Mouse (Mus musculus) megakaryocyte, adult 5-6 weeks (primary cell): Measurements from ENCODE around the gene Efnb3. TPM values are rescaled to one million over a fixed set of nuclear protein-coding genes. Genes with fewer than 3 reads are reported as not detected.
"Not testable (repeated sequence)": the region's sequence is repeated elsewhere in the genome, so short reads cannot be mapped to it uniquely, and the experiment has no call there.

Source experiments
- ATAC-seq: 2 replicates; pipeline ENCODE4 v1.8.0; 2016; ENCODE audit warnings: mild to moderate bottlenecking, inconsistent platforms; ENCODE audit not compliant: poor library complexity, severe bottlenecking
- total RNA-seq, 2 experiments: library from RNA; stranded (forward) in 1 of 2; stranded (reverse) in 1 of 2; fragments of 153-499, 151-499 nt in 1 of 2; fragments of 221-1000, 200-1000 nt in 1 of 2; gene quantifications; 2 replicates each; pipeline versions ENCODE4 v1.2.3 to v1.2.4; 2015 to 2017

Gene Efnb3
- total RNA-seq, 2 experiments from 2014 or later, result 0.11 TPM; not detected in 1

DNA sequence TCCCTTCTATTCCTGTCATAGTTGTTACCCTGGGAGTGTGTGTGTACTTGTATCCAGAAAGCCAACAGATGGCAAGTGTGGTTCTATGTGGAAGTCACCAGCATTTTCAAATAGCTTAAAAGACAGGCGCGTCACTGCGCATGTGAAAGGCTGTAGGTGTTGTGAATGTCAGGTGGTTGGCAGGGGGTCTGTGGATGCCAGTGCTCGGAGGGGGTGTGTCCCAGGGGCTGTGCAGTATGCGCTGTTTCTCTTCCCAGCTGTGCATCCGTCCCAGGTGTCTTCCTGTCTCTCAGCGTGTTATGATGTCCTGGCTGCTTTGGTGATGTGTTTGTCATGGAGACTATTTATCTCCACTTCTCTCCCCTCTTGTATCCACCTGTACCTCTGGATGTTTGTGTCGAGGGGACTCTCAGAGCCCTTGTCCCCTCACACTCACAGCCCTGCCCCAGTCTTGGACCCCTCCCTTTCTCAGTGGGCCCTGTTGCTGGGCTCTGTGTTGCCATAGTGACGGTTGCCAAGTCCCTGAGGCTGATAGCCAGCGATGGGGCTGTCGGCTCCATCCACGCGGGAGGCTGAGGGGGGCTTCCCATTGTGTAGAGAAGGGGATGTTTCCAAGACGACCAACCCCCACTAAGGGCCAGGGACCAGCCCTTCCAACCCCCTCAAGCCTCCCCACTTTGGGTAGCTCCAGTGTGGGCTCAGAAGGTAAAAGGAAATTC lies 7.2 kb downstream of the Efnb3 start:
- no peak for ATAC-seq

GRCm38 (mm10) chr11:69551310-69551709 lies 8.7 kb downstream of the Efnb3 start:
- ATAC-seq, result no peak

DNA sequence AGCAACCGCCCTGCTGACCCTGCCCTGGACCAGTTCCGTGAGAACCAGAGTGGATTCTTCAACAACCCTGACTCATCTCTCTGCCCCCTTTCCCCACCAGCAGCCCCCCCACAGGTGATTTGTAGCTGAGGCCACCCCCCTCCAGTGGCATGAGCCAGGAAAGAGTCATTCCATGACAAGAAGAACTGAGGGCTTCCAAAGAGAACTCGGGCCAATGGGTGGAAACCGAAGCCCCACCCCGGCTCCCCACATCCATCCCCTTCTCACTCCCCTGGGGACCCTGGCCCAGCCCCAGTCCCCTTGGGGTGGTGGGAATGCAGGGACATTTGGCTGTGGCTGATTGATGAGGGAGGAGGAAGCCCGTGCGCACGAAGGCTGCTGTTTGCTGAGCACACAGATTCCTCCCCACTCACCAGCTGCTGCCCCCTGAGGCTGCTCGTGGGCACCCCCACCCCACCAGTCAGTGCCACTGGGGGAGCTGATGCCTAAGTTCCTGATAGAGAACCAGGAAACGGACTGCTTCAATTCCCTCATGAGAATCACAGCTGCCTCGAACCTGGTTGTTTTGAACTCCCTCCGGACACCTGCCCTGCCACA lies 10.8 kb downstream of the Efnb3 start, which contains the start of gene Dnah2:
TSS of gene Dnah2 (minus strand) at position 51 of the 597 bp plus-strand sequence.
- ATAC-seq, result no peak

GRCm38 (mm10) chr11:69547071-69547470 lies 12.9 kb downstream of the Efnb3 start:
- no peak for ATAC-seq

DNA sequence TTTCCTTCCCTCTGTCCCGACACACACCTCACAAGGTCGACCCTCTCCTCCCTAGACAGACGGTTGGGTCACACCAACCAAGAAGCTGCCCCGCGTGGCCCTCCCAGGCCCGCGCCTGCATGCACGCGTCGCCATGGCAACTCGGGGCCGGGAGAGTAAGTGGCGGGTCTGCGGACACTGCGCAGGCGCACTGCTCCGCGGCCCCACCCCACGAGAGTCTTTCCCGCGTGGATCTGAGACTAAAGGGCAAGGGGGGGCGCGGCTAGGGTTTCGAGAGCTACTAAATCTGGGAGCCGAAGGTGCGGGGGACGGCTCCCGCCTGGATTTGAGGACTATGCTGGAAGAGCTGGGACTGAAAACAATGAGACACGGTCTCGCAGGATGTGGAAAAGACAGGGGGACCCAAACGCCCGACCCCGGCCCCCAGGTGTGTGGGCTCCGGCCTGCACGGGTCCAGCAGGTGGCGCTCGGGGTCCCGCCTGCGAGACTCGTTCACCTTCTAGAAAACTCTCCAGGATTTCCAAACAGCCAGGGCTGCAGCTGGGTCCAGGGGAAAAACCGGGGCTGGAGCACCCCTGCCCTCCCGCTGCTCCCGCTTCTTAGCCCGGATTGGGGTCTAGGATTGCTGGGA lies 13.5 kb downstream of the Efnb3 start:
- peak; percentile 49 for ATAC-seq

DNA sequence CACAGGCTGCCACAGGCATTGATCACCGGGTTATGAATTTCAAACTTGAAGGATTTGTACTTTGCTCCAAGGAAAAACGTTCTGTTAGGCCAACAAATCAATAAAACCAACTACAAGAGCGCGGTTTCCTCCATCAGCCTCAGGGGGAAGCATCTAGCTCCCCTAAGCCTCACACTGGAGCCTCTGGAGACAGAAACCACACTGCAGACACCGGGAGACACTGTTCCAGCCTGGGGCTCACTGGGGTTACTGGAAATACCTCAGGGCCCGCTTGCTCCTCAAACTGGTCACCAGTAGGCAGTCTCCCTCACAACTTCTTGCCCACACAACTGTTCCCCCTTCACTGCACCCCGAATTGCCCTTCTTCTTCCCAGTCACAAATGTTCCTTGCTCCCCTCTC lies 14.0 kb downstream of the Efnb3 start:
- no peak for ATAC-seq

GRCm38 (mm10) chr11:69543598-69543997 lies 16.4 kb downstream of the Efnb3 start:
- ATAC-seq, result no peak

DNA sequence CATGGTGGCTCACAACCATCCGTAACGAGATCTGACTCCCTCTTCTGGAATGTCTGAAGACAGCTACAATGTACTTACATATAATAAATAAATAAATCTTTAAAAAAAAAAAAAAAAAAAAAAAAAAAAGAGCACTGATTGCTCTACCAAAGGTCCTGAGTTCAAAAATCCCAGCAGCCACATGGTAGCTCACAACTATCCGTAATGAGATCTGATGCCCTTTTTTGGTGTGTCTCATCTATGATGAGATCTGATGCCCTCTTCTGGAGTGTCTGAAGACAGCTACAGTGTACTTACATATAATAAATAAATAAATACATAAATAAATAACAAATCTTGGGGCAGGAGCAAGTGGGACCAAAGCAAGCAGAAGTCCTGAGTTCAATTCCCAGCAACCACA lies 18.3 kb downstream of the Efnb3 start:
- ATAC-seq, result not testable (repeated sequence)

GRCm38 (mm10) chr11:69540700-69541099 lies 19.3 kb downstream of the Efnb3 start:
- no peak for ATAC-seq

DNA sequence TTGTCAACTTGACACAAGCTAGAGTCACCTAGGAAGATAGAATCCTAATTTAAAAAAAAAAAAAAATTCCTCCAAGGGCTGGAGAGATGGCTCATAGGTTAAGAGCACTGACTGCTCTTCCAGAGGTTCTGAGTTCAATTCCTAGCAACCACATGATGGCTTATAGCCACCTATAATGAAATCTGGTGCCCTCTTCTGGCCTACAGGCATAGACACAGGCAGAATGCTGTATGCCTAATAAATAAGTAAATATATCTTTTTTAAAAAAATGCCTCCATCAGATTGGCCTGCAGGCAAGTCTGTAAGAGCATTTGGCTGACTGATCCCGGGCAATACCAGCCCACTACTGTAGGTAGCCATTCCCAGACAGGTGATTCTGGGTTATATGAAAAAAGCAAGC lies 25.0 kb downstream of the Efnb3 start:
- no peak for ATAC-seq

DNA sequence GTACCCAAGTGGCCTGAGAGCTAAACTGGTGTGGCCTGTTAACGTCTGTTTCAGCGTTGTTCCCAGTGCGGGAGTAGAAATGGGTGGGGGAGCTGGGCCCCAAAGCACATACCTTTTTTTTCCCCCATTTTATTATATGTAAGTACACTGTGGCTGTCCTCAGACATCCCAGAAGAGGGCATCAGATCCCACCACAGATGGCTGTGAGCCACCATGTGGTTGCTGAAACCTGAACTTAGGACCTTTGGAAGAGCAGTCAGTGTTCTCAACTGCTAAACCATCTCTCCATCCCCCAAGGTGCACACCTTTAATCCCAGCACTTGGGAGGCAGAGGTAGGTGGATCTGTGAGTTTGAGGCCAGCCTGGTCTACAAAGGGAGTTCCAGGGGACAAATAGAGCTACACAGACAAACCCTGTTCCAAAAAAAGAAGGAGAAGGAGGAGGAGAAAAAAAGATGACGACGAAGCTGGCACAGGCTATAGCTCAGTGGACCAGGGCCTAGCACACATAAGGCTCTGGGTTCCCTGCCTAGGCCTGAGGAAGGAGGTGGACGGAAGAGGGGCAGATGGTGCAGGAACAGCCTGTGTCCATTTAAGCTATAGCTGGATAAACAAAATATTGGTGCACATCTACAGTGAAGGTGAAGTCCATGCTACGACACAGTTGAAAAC lies 27.4 kb downstream of the Efnb3 start:
- no peak for ATAC-seq

DNA sequence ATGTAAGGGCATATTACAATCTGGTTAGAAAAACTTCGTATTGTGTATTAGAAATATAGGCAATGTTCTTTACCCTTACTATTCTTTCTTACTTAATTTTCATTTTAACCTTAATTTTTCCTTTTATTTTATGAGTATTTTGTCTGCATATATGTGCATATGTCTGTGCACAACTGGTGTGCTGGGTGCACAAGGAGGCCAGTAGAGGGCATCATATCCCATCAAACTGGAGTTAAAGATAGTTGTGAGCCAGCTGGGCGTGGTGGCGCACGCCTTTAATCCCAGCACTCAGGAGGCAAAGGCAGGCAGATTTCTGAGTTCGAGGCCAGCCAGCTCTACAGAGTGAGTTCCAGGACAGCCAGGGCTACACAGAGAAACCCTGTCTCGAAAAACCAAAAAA lies 29.2 kb downstream of the Efnb3 start:
- ATAC-seq, result not testable (repeated sequence)

DNA sequence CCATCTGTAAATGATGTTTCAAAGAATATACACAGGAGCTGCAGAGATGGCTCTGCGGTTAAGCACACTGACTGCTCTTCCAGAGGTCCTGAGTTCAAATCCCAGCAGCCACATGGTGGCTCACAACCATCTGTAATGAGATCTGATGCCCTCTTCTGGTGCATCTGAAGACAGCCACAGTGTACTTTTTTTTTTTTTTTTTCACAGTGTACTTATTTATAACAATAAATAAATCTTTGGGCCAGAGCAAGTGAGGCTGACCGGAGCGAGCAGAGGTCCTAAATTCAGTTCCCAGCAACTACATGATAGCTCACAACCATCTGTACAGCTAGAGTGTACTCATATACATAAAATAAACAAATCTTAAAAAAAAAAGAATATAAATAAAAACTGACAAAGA lies 29.7 kb downstream of the Efnb3 start:
- ATAC-seq, result not testable (repeated sequence)

DNA sequence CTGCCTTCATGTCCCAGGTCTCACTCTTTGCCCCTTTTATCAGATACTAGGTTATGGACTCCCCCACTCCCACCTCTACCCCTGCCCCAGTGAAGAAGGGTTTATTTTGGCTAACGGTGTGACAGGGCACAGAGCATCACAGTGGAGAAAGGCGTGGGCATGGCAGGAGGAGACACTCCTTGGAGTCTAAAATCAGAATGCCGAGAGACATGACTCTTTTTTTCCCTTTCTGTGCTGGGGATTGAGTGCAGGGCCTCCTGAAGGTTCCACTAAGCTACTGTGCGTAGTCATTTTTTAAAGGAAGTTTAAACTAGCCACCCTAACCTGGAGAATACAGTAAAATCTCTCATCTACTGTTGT lies 32.0 kb downstream of the Efnb3 start:
- no peak for ATAC-seq

DNA sequence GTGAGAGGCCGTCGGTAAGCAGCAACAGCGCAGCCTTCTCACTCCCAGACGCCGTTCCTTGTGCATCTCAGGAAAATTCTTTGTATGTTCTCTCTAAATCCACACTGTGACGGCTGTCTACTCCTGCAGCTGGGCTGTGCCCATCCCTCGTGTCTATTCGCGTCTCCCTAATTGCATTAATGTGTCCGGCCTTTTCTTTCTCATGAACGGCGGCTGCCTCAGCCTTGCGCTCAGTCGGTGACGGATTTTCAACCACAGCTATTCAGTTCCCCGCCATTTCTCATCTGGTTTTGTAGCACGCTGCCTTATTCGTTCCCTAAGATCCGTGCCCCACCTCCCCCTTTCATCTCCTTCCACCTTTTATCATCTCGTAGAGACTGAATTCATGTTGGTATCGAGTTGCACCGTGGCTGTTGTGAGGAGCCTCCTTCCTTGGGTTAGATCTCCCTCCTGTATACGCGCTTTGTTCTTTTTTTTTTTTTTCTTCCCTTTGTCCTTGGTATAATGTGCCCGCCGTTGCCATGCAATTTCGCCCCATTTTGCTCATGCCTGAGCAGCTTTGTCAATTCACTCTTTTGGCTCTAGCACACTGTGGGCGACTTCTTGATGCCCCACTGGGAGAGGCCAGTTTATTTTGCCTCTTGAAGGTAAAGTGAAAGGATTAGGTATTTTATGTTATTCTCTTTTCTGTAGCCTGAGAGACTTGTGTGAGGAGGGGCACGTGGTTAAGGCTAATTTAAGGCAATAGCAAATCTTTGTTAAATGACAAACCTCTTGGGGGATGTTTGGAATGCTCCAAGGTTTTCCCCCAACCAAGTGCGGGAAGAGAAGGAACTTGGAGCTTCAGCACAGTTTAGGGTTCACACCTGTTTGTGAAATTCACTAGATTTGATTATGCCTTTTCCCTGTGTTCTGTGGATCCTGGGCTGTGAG lies 32.6 kb downstream of the Efnb3 start:
- no peak for ATAC-seq

DNA sequence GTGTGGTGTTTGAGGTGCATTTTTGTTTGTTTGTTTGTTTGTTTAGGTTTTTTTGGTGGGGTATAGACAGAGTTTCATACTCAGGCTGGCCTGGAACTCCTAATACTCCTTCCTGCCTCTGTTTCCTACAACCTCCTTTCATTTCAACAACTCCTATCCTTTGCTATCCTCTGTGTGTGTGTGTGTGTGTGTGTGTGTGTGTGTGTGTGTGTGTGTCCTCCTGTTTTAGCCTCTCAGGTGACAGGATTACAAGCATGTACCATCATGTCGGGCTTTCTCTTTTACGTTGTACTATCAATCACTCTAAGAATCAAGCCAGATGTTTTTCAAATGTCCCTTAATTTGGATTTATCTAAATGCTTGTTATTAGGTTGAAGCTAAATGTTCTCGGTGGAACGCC lies 33.4 kb downstream of the Efnb3 start:
- ATAC-seq, result no peak

GRCm38 (mm10) chr11:69525661-69526060 lies 34.3 kb downstream of the Efnb3 start:
- no peak for ATAC-seq

DNA sequence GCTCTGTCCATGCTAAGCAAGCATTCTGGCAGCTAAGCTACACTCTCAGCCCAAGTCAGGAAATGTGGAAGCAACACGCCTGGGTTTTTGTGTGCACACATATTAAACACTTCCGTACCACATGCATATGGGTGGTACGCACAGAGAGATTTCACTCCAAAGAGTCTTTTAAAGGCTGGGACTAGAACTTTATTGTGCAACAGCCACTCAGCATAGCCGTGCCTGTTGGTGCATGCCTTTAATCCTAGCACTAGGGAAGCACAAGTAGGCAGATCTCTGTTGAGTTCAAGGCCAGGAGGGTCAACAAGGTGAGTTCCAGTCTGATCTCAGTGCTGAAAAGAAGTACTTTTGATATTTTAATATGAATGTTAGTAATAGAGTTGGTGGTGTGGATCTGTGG lies 36.4 kb downstream of the Efnb3 start:
- no peak for ATAC-seq

DNA sequence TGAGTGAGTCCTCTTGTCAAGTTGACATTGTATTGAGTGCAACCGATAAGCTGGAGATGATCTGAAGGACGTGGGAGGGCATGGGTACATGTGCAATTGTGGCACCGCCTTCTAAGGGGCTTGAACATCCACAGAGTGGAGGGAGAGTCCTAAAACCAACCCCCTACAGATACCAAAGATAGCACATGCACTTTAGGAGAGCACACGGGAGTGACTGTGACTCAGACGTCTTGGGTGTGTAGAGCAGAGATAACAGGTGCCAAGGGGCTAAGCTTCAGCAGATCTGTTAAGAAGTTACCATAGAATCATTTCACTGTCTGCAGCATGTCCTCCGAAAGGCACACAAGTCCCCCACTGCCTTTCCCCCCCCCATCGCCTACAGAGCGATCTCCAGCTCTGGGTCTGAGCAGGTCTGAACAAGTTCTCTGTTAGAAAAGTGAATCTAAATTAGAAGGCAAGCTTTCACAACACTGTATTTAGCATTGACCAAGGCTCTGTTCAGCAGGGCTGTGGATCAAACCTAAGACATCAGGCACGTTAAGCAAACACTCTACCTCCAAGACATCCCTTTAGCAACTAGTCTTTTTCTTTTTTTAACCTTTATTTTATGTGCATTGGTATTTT lies 38.4 kb downstream of the Efnb3 start:
- no peak for ATAC-seq

DNA sequence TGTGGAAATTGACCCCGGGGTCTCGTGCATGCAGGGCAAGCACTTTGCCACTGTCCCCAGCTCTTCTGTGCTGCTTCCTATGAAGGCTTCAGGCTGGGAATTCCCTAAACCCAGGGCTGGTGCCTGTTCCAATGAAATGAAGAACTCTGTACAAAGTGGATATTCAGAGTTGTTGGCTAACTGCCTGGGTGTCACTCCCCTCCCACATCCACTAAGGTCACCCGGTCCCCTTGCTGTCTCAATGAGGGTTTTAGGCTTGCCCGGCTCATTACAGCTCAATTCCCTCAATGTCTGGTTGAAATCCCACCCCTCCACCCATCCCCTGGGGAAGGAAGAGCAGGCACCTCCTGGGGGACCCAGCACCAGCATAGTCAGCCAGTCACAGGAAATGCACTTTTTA lies 40.0 kb downstream of the Efnb3 start:
- no peak for ATAC-seq
